Mouse (Mus musculus) limb, embryonic 11.5 days (tissue): ENCODE data around the gene Lrrc8d. TPM values are rescaled to one million over a fixed set of nuclear protein-coding genes. Genes with fewer than 3 reads are reported as not detected.
"Not testable (repeated sequence)": the region's sequence is repeated elsewhere in the genome, so short reads cannot be mapped to it uniquely, and the experiment has no call there.

ENCODE experiments used
- ATAC-seq: fragments of 200-750 bp; cut with Nextera tagmentation; 2 replicates; pipeline ENCODE4 v1.8.0; 2017; ENCODE audit warnings: low read depth; ENCODE audit not compliant: insufficient number of reproducible peaks, low FRiP score, low TSS enrichment
- DNase-seq: peaks from one replicate; pipeline ENCODE4 v3.0.0-alpha.2; 2015; ENCODE audit warnings: low spot score
- H3K27ac ChIP-seq: fragments of 300-500 bp; sonication (generic); replicated peaks from 2 replicates; pipeline ENCODE4 v1.5.1; 2014; ENCODE audit warnings: low read depth, mild to moderate bottlenecking, low read length
- H3K27me3 ChIP-seq: fragments of 300-500 bp; sonication (generic); 2 replicates; pipeline ENCODE4 v1.6.1; 2014; ENCODE audit warnings: mild to moderate bottlenecking, low read length, mixed read lengths; ENCODE audit not compliant: control insufficient read depth, insufficient read depth
- H3K36me3 ChIP-seq: fragments of 300-500 bp; sonication (generic); 2 replicates; pipeline ENCODE4 v1.6.1; 2014; ENCODE audit warnings: mild to moderate bottlenecking, low read length, moderate library complexity, mixed read lengths; ENCODE audit not compliant: control insufficient read depth, insufficient read depth
- H3K4me1 ChIP-seq: fragments of 300-500 bp; sonication (generic); 2 replicates; pipeline ENCODE4 v1.6.1; 2014; ENCODE audit warnings: low read length, mixed read lengths; ENCODE audit not compliant: control insufficient read depth, insufficient read depth
- H3K4me2 ChIP-seq: fragments of 300-500 bp; sonication (generic); 2 replicates; pipeline ENCODE4 v1.6.1; 2014; ENCODE audit warnings: low read depth, mild to moderate bottlenecking, moderate library complexity; ENCODE audit not compliant: severe bottlenecking
- H3K4me3 ChIP-seq: fragments of 300-500 bp; sonication (generic); 2 replicates; pipeline ENCODE4 v1.5.1; 2014; ENCODE audit warnings: low read depth, low read length
- H3K9ac ChIP-seq: fragments of 300-500 bp; sonication (generic); 2 replicates; pipeline ENCODE4 v1.6.1; 2014; ENCODE audit warnings: mild to moderate bottlenecking, low read length
- H3K9me3 ChIP-seq: fragments of 300-500 bp; sonication (generic); 2 replicates; pipeline ENCODE4 v1.6.1; 2016; ENCODE audit warnings: low read length; ENCODE audit not compliant: control insufficient read depth
- WGBS: fragments of 180-500 bp; shearing (Covaris S2); extraction: QIAGEN DNeasy Blood & Tissue Kit; methylation state at CpG from one replicate; pipeline ENCODE4 v1.1.7; 2014; 5-methylcytosine and 5-hydroxymethylcytosine counted together
- polyA plus RNA-seq: library from polyadenylated mRNA; unstranded; fragments of >200 nt; fragmentation: Nextera tagmentation; extraction: Ambion mirVana; gene quantifications from 2 replicates; pipeline ENCODE4 v1.2.1, GENCODE M21; 2014

Lrrc8d gene
- polyA plus RNA-seq, 1 experiment from 2014 or later: 21.4 TPM

DNA sequence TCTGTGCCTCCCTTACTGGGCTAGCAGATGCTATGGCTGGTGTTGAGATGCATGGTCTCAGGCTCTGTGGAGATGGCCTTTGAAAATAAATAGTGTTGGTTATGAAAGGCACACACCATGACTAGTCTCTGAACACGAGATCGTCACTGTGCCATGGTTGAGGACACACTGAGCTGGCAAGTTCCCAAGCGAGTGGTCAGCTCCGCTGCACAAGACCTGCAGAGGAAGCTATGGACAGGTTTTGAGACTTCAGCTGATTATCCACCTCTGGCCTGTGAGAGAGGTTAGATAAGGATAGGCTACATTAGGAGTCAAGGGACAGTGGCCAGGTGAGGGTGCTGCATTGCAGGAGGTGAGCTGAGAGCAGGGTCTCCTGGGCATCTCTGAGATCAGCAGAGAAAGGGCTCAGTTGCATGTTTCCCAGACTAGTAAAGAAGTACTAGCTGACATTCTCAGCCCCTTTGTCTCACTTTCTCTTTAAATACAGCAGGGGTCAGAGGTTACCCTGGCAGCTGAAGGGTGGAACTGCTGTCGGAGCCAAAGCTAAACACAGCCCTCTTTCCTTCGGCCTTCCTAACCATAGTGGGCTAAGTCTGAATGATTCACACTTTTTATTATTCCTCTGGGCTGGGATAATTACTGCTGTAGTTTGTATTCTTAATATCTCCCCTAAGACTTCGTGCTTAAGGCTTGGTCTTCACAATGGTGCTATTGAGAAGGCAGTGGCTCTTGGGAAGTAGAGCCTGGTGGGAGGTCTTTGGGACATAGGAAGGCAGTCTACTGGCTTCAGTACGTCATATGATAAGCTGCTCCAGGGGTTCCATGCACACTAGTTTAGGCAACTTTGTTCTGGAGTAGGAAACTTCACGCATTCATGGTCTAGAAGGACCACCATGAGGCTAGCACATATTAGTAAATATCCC lies 19.6 kb upstream of the Lrrc8d start:
- peaks cover 5% of the 10 kb centered on the region; the same call in 1 of the 2 replicates for H3K4me1 ChIP-seq
- H3K4me3 ChIP-seq: no peak overlapping the region
- no peak overlapping the region for H3K4me2 ChIP-seq
- no peaks in the 10 kb centered on the region for H3K36me3 ChIP-seq
- no peak overlapping the region for H3K9ac ChIP-seq
- H3K9me3 ChIP-seq: no peaks in the 10 kb centered on the region
- ATAC-seq (no peak), DNase-seq (no peak)
- H3K27ac ChIP-seq: 0 out of 2 replicates have a peak overlapping the region, but pooled peaks have one; percentile 1
- H3K27me3 ChIP-seq: no peaks in the 10 kb centered on the region
- 66% methylated on average over 9 of the region's 9 CpGs for WGBS

DNA sequence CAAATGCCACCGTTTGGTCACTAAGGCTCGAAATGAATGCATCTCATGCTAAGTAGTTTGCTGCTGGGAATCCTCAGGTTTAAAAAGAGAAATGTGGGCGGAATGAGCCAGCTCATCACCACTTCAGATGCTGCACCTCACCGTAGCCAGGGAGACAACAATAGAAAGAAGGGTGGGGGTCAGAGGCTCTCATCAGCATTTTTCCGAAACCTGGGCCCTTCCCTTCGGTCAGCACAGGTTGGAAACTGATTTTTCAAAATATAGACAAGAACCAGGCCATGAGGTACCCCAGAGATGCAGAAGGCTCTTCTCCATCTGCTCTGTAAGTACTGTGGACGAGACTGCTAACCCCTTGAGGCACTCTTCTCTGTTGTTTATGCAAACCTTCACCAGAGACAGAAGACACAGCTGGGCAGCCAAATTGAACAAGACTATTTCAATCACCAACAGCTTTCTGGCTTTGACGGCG lies 17.6 kb upstream of the Lrrc8d start:
- H3K4me1 ChIP-seq: peaks cover 5% of the 10 kb centered on the region; the same call in 1 of the 2 replicates
- H3K9me3 ChIP-seq: no peaks in the 10 kb centered on the region
- ATAC-seq: no peak
- H3K27ac ChIP-seq: no peak overlapping the region
- no peak overlapping the region for H3K4me3 ChIP-seq
- WGBS: 78% methylated on average over 9 of the region's 9 CpGs
- no peaks in the 10 kb centered on the region for H3K27me3 ChIP-seq
- no peak overlapping the region for H3K9ac ChIP-seq
- no peak overlapping the region for H3K4me2 ChIP-seq
- H3K36me3 ChIP-seq: no peaks in the 10 kb centered on the region
- no peak for DNase-seq

DNA sequence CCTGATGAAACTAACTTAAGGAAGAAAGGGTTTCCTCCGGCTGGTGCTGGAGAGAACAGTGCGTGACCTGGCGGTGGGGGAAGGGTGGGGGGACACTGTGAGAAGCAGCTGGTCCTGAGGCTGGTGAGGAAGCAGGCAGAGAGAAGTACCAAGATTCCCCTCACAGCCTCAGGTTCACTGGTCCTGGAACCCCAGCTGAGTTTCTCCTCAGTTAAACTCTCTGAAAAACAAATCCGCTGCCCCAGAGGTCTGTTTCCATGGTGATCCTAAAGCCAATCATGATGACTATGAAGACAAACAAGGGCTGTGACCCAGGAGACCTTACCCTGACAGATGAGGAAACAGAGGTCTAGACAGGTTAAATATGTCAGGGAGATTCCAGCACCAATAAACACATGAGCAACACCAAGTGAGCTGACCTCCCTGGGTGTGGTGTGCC lies 15.8 kb upstream of the Lrrc8d start:
- DNase-seq (no peak), ATAC-seq (no peak)
- no peaks in the 10 kb centered on the region for H3K36me3 ChIP-seq
- H3K9me3 ChIP-seq: no peaks in the 10 kb centered on the region
- no peak overlapping the region for H3K27ac ChIP-seq
- H3K4me3 ChIP-seq: no peak overlapping the region
- H3K9ac ChIP-seq: no peak overlapping the region
- H3K27me3 ChIP-seq: no peaks in the 10 kb centered on the region
- no peak overlapping the region for H3K4me2 ChIP-seq
- peaks cover 5% of the 10 kb centered on the region; the same call in 1 of the 2 replicates for H3K4me1 ChIP-seq
- WGBS: 30% methylated on average over 4 of the region's 4 CpGs

DNA sequence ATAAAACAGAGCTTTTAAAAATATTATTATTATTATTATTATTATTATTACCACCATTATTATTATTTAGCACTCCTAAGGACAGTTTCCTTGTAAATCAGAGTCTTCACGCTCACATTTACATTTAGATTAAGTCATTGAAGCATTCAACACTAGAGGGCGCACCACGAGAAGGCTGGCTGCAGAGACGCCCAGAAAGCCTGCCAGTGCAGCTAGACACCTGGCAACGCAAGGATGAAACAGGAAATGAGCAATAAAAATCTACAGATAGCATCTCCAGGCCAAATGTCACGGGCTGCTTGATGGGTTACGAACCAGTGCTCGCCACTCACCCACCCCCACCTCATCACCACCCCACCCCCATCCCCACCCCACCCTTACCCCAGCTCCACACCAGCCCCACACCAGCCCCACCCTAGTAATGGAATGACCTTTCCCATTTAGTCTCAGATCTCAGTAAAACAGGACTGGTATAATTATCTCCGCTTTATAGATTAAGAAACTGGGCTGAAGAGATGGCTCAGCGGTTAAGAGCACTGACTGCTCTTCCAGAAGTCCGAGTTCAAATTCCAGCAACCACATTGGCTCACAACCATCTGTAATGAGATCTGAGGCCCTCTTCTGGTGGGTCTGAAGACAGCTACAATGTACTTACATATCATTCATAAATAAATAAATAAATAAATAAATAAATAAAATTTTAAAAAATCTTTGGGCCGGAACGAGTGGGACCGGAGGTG lies 14.7 kb upstream of the Lrrc8d start:
- H3K4me2 ChIP-seq: no peak overlapping the region
- H3K9me3 ChIP-seq: no peaks in the 10 kb centered on the region
- H3K36me3 ChIP-seq: no peaks in the 10 kb centered on the region
- H3K9ac ChIP-seq: no peak overlapping the region
- ATAC-seq (no peak), DNase-seq (peak; percentile 85)
- 26% methylated on average over 14 of the region's 14 CpGs for WGBS
- no peak overlapping the region for H3K4me3 ChIP-seq
- H3K27ac ChIP-seq: no peak overlapping the region
- H3K4me1 ChIP-seq: 0 out of 2 replicates have a peak, but pooled peaks cover 3% of the 10 kb centered on the region
- no peaks in the 10 kb centered on the region for H3K27me3 ChIP-seq

DNA sequence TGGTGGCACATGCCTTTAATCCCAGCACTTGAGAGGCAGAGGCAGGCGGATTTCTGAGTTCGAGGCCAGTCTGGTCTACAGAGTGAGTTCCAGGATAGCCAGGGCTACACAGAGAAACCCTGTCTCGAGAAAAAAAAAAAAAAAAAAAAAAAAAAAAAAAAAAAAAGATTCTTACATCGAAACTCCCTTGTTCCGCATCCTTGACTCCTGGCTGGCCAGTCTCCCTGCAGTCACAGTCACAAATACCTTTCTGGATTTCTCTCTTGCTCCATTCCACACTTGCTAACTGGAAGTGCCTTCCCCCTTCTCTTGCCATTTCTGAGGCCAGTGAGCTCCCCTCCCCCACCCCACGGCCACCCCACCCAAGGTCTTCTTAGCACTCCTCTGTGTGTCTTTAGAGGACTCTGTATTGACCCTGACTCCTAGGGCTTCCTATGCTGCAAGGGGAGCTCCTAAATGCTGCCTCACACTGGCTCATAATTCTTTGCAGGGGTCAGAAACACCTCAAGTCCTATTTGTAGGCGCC lies 13.9 kb upstream of the Lrrc8d start:
- not testable (repeated sequence) for H3K4me1 ChIP-seq, H3K27ac ChIP-seq, H3K27me3 ChIP-seq, DNase-seq, H3K9me3 ChIP-seq, H3K36me3 ChIP-seq, ATAC-seq, H3K4me3 ChIP-seq, H3K9ac ChIP-seq, H3K4me2 ChIP-seq
- WGBS: 75% methylated on average over 5 of the region's 7 CpGs

DNA sequence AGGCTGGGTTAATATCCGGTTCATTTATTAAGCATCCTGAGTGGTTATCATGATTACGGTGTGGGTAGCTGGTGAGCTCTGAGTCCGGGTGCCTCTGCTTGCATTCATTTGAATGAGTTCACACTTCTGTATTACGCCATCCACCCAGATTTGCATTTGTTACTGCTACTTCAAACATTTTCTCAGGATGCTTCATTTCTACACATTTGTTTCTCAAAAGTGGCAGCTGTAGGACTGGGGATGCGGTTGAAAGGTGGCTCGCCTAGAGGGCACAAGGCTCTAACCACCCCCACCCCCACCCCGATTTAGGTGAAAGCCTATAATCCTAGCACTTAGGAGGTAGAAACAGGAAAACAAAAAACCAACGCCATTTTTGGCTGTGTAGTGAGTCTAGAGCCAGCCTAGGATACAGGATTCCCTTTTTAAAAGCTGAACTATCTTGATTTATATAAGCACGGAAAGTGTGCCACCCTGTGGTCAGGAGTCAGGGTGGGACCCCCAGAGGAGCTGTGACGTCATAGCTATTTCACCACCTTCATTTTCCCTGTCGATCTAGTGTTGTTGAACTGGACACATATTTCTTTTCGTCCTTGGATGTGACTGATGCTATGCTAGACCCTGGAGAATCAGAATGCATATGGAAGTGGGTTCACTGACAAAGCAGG lies 13.3 kb upstream of the Lrrc8d start:
- 55% methylated on average over 12 of the region's 12 CpGs for WGBS
- Histone ChIP-seq H3K9ac (no peak overlapping the region), H3K4me2 (no peak overlapping the region), H3K36me3 (no peaks in the 10 kb centered on the region), H3K4me3 (no peak overlapping the region), H3K27me3 (no peaks in the 10 kb centered on the region), H3K9me3 (no peaks in the 10 kb centered on the region), H3K27ac (no peak overlapping the region), H3K4me1 (no peaks in the 10 kb centered on the region)
- no peak for ATAC-seq
- DNase-seq: no peak

DNA sequence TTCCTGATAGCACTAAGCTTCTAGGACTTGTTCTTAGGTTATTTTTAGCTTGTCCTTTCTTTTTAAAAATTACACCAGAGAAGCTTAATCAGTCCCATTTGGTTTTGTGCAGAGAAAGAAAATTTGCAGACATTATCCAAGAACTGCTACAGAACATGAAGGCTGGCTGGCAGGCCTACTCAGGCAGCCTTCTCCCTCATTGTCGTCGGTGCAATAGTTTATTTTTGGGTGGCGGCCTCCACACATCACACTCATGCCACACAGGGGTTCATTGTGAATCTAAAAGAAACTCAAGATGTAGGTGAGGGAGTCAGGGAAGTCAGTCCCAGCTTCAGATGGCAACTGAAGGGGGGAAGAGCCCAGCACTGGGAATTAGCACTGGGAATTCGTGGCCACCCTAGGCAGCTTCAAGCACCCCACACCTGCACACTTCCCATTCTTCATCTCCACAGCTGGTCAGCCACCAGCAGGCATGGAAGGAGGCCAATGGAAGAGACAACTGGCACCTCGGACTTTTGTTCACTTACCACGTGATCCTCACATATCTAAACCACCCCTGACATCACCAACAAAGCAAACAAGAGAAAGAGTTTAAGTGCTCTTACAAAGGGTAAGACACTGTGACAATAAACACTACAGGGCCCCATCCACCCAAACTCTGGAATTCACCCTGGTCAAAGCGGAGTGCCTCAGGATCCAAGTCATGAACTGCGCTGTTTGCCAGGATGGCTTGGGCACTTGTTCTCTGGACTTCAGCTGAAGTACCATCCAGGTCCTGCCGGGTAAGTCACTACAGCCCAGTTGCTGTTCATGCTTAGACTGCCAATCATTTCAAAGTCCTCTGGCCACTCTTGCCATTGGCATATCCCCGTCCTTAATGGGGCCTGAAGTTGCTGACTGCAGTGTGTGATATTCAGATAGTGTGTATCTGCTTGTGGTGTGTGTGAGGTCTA lies 9.0 kb upstream of the Lrrc8d start:
- ATAC-seq: no peak
- 81% methylated on average over 10 of the region's 10 CpGs for WGBS
- no peaks in the 10 kb centered on the region for H3K4me1 ChIP-seq
- H3K9ac ChIP-seq: no peak overlapping the region
- DNase-seq: no peak
- H3K27me3 ChIP-seq: no peaks in the 10 kb centered on the region
- H3K4me2 ChIP-seq: no peak overlapping the region
- H3K9me3 ChIP-seq: no peaks in the 10 kb centered on the region
- H3K27ac ChIP-seq: no peak overlapping the region
- no peak overlapping the region for H3K4me3 ChIP-seq
- H3K36me3 ChIP-seq: no peaks in the 10 kb centered on the region
